Mouse (Mus musculus): ENCODE data around the gene Eps8. TPM values are rescaled to one million over a fixed set of nuclear protein-coding genes. Genes with fewer than 3 reads are reported as not detected.

The Eps8 gene
- polyA plus RNA-seq, 1 experiment from 2014 or later: 29.2 TPM

DNA sequence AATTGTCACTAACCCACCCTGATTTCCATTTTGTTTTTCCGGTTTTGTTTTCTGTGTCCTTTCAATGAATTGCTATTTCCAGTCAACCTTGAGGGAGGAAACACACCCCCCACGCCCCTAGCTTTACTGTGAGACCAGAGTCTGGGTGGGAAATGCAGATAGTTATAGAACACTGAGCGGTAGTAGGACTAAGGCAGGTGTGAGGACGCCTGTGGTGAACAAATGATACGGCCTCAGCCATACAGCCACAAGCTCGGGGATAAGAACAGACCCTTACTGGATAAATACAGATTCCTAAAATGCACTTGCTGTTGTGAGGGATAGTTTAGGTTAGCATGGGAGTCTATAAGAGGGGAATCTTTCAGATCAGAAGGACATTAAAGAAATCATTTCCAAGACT lies 114.3 kb downstream of the Eps8 start:
- Histone ChIP-seq H3K27ac (no peak overlapping the region), H3K4me1 (peaks cover 34% of the 10 kb centered on the region), H3K27me3 (peaks cover 10% of the 10 kb centered on the region; the same call in 1 of the 2 replicates), H3K9ac (no peak overlapping the region), H3K4me3 (no peak overlapping the region), H3K4me2 (replicated peaks) (no peak overlapping the region), H3K36me3 (peaks cover 6% of the 10 kb centered on the region), H3K9me3 (no peaks in the 10 kb centered on the region)
- no peak for ATAC-seq (ENCODE audit: low FRiP score, low read depth)
- 86% methylated on average over 6 of the region's 6 CpGs for WGBS

DNA sequence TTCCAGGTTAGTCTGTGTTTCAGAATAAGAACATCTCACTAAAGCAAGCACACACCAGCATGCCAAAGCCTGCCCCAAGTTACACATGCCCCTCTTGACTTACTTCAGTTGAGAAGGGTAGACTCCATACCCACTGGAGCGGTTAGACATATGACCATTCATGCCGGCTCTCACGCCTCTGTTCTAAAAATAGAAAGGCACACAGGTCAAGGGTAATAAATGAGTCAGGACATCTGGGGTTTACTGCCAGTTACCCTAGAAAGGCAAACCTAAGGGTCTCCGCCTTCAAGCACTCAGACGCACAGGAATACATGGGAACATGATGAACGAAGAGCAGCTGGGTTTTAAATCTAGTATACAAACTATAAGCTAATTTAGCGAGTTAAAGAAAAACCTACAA lies 115.5 kb downstream of the Eps8 start:
- H3K9me3 ChIP-seq: no peaks in the 10 kb centered on the region
- no peak for ATAC-seq (ENCODE audit: low FRiP score, low read depth)
- H3K27me3 ChIP-seq: peaks cover 6% of the 10 kb centered on the region; the same call in 1 of the 2 replicates
- H3K9ac ChIP-seq: no peak overlapping the region
- H3K4me3 ChIP-seq: no peak overlapping the region
- no peak overlapping the region for H3K27ac ChIP-seq
- H3K4me2 ChIP-seq (replicated peaks): no peak overlapping the region
- peaks cover 6% of the 10 kb centered on the region for H3K36me3 ChIP-seq
- peaks cover 34% of the 10 kb centered on the region for H3K4me1 ChIP-seq
- WGBS: 41% methylated on average over 7 of the region's 7 CpGs

- Histone ChIP-seq H3K27ac (no peak overlapping the region), H3K9ac (no peak overlapping the region), H3K4me1 (no peaks in the 10 kb centered on the region), H3K9me3 (no peaks in the 10 kb centered on the region), H3K27me3 (no peaks in the 10 kb centered on the region), H3K4me3 (no peak overlapping the region), H3K36me3 (peaks cover 6% of the 10 kb centered on the region), H3K4me2 (replicated peaks) (no peak overlapping the region)
- 88% methylated on average over 8 of the region's 8 CpGs for WGBS
- ATAC-seq (ENCODE audit: low FRiP score, low read depth): no peak
Measured at GRCm38 (mm10) chr6:137532758-137533157, 121.9 kb downstream of the Eps8 start.

DNA sequence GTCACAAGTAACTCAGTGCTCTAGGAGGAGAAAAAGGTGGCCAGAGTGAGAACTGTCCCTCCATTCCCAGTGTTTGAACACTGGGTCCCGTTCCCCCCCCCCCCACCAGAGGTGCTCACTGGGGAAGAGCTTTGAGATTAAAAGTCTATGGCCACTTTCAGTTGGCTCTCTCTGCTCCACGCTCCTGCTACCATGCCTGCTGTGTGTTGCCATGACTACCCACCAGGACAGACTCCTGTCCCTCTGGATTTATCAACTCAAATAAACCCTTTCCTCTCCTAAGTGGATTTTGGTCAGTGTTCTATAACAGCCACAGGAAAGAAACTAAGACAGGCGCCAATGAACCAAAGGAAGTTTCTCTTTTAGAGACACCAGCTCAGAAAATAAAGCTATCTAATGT lies 128.9 kb downstream of the Eps8 start:
- ATAC-seq (ENCODE audit: low FRiP score, low read depth): no peak
- H3K4me1 ChIP-seq: no peaks in the 10 kb centered on the region
- no peak overlapping the region for H3K9ac ChIP-seq
- no peaks in the 10 kb centered on the region for H3K9me3 ChIP-seq
- H3K4me2 ChIP-seq (replicated peaks): no peak overlapping the region
- 24% methylated on average over 3 of the region's 3 CpGs for WGBS
- no peak overlapping the region for H3K27ac ChIP-seq
- H3K4me3 ChIP-seq: no peak overlapping the region
- 0 out of 2 replicates have a peak, but pooled peaks cover 4% of the 10 kb centered on the region for H3K36me3 ChIP-seq
- no peaks in the 10 kb centered on the region for H3K27me3 ChIP-seq

- Histone ChIP-seq H3K9ac (no peak overlapping the region), H3K4me1 (no peaks in the 10 kb centered on the region), H3K9me3 (no peaks in the 10 kb centered on the region), H3K4me2 (replicated peaks) (no peak overlapping the region), H3K27ac (no peak overlapping the region), H3K4me3 (no peak overlapping the region), H3K27me3 (no peaks in the 10 kb centered on the region), H3K36me3 (peaks cover 14% of the 10 kb centered on the region; the same call in 1 of the 2 replicates)
- ATAC-seq (ENCODE audit: low FRiP score, low read depth): no peak
- WGBS: 83% methylated on average over 8 of the region's 8 CpGs
Measured at GRCm38 (mm10) chr6:137520343-137520704, 134.4 kb downstream of the Eps8 start.

- WGBS: 71% methylated on average over 11 of the region's 11 CpGs
- no peak overlapping the region for H3K4me2 ChIP-seq (replicated peaks)
- no peaks in the 10 kb centered on the region for H3K4me1 ChIP-seq
- H3K27ac ChIP-seq: no peak overlapping the region
- ATAC-seq (ENCODE audit: low FRiP score, low read depth): no peak
- H3K27me3 ChIP-seq: no peaks in the 10 kb centered on the region
- H3K36me3 ChIP-seq: peaks cover 18% of the 10 kb centered on the region; the same call in 1 of the 2 replicates
- no peaks in the 10 kb centered on the region for H3K9me3 ChIP-seq
- H3K4me3 ChIP-seq: no peak overlapping the region
- H3K9ac ChIP-seq: no peak overlapping the region
Measured at GRCm38 (mm10) chr6:137519529-137520342, 134.9 kb downstream of the Eps8 start.

DNA sequence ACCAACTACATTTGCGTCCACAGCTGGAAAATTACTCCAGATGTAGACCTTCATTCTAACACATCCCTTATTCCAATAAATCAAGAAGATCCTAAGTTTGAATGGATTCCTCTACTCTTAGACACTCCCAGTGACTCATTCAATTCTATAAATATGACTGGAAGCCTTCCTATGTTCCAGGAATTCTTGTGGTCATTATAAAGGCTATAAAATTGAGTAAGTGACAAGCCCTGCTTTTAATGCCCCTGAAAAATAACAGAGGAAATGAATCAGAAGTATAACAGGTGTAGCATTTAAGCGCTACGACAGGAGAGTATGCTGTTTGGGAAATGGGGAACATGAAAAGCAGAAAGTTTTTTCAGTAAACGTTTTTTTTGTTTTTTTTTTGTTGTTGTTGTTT lies 139.8 kb downstream of the Eps8 start:
- Histone ChIP-seq H3K27ac (no peak overlapping the region), H3K4me3 (no peak overlapping the region), H3K36me3 (peaks cover 19% of the 10 kb centered on the region), H3K9me3 (no peaks in the 10 kb centered on the region), H3K9ac (no peak overlapping the region), H3K4me2 (replicated peaks) (no peak overlapping the region), H3K4me1 (no peaks in the 10 kb centered on the region), H3K27me3 (no peaks in the 10 kb centered on the region)
- no peak for ATAC-seq (ENCODE audit: low FRiP score, low read depth)
- 71% methylated on average over 4 of the region's 4 CpGs for WGBS

DNA sequence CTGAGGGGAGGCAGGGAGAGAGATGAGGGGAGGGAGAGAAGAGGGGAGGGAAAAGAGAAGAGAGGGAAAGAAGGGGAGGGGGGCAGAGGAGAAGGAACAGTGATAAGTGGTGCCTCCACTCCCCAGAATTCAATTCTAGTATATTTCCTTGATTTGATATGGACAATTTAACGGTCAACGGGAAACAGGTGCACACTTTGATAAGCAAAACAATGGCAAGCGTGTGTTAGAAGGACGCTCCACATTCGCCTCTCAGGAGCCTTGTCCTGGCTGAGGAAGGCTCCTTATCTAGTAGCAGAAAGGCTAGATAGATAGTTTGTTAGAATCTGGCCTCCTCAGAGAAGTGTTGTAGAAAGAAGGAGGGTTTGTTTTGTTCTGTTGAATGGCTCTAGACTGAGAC lies 141.9 kb downstream of the Eps8 start:
- Histone ChIP-seq H3K4me1 (no peaks in the 10 kb centered on the region), H3K27me3 (no peaks in the 10 kb centered on the region), H3K4me3 (no peak overlapping the region), H3K4me2 (replicated peaks) (no peak overlapping the region), H3K27ac (no peak overlapping the region), H3K9me3 (no peaks in the 10 kb centered on the region), H3K36me3 (peaks cover 26% of the 10 kb centered on the region), H3K9ac (no peak overlapping the region)
- no peak for ATAC-seq (ENCODE audit: low FRiP score, low read depth)
- 88% methylated on average over 5 of the region's 5 CpGs for WGBS

GRCm38 (mm10) chr6:137509341-137510045 lies 145.2 kb downstream of the Eps8 start:
- ATAC-seq (ENCODE audit: low FRiP score, low read depth): no peak
- WGBS: 78% methylated on average over 14 of the region's 14 CpGs
- Histone ChIP-seq H3K4me1 (no peaks in the 10 kb centered on the region), H3K4me3 (no peak overlapping the region), H3K4me2 (replicated peaks) (no peak overlapping the region), H3K27ac (no peak overlapping the region), H3K9ac (no peak overlapping the region), H3K27me3 (no peaks in the 10 kb centered on the region), H3K9me3 (no peaks in the 10 kb centered on the region), H3K36me3 (peaks cover 19% of the 10 kb centered on the region)

DNA sequence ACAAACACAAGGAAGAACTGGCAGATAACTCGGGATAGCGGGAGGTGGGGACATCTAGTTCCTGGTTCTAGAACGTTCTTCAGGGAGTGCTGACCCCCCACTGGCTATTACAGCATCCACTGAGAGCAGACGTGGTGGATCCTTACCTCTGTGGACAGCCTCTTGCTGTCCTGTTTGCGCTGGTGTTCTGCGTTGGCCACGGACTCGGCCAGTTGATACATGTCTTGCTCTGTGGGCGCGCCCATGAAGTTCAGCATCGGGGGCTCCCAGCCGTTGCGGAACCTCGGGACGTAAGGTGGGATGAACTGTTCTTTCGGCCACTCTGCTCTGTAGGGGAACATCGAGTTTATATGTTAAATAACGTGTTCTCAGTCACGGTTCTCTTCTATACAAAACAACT lies 145.7 kb downstream of the Eps8 start:
- Histone ChIP-seq H3K9ac (no peak overlapping the region), H3K4me2 (replicated peaks) (no peak overlapping the region), H3K27ac (no peak overlapping the region), H3K36me3 (peaks cover 19% of the 10 kb centered on the region), H3K27me3 (no peaks in the 10 kb centered on the region), H3K4me3 (no peak overlapping the region), H3K4me1 (no peaks in the 10 kb centered on the region), H3K9me3 (no peaks in the 10 kb centered on the region)
- WGBS: 94% methylated on average over 19 of the region's 19 CpGs
- ATAC-seq (ENCODE audit: low FRiP score, low read depth): no peak

DNA sequence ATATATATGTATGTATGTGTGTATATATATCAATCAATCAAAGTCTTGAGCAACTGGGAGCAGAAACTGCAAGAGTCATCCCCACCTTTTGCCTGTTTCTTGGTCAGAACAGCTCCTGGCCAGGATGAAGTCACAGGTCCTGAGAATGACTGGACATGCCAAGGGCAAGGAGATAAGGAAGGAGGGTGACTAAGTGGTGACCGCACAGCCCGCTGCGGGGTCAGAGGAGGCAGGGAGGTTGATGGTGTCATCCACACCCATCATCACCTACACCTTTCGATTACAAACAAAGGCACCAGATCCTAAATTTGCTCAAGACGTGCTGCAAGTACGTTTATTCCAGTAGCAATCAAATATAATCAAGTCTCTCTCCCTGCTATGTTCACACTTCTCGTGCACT lies 148.1 kb downstream of the Eps8 start:
- H3K4me2 ChIP-seq (replicated peaks): no peak overlapping the region
- no peak overlapping the region for H3K4me3 ChIP-seq
- H3K9ac ChIP-seq: no peak overlapping the region
- no peaks in the 10 kb centered on the region for H3K9me3 ChIP-seq
- no peak overlapping the region for H3K27ac ChIP-seq
- H3K27me3 ChIP-seq: no peaks in the 10 kb centered on the region
- H3K4me1 ChIP-seq: no peaks in the 10 kb centered on the region
- no peak for ATAC-seq (ENCODE audit: low FRiP score, low read depth)
- 91% methylated on average over 7 of the region's 7 CpGs for WGBS
- peaks cover 14% of the 10 kb centered on the region for H3K36me3 ChIP-seq

- H3K4me3 ChIP-seq: no peak overlapping the region
- no peaks in the 10 kb centered on the region for H3K27me3 ChIP-seq
- ATAC-seq (ENCODE audit: low FRiP score, low read depth): no peak
- H3K4me2 ChIP-seq (replicated peaks): no peak overlapping the region
- no peaks in the 10 kb centered on the region for H3K4me1 ChIP-seq
- H3K9me3 ChIP-seq: no peaks in the 10 kb centered on the region
- no peak overlapping the region for H3K27ac ChIP-seq
- WGBS: 85% methylated on average over 3 of the region's 3 CpGs
- peaks cover 14% of the 10 kb centered on the region for H3K36me3 ChIP-seq
- H3K9ac ChIP-seq: no peak overlapping the region
Measured at GRCm38 (mm10) chr6:137505555-137506227, 149.0 kb downstream of the Eps8 start.
